Mouse (Mus musculus) limb, embryonic 15.5 days (tissue): ENCODE measurements at regions not wholly inside any gene's neighbourhood (a gene's known extent, or its start where the extent isn't known, plus 50 kb on each side); places are given as distances from the start of the nearest gene placed in this dataset.

Experiments used
- ATAC-seq: fragments of 200-750 bp; cut with Nextera tagmentation; 2 replicates; pipeline ENCODE4 v1.8.0; 2017; ENCODE audit warnings: low read depth, moderate TSS enrichment; ENCODE audit not compliant: insufficient number of reproducible peaks, low FRiP score, low TSS enrichment
- H3K27ac ChIP-seq: fragments of 300-500 bp; sonication (generic); 2 replicates; pipeline ENCODE4 v1.5.1; 2015; ENCODE audit warnings: moderate library complexity, mild to moderate bottlenecking, inconsistent platforms
- H3K27me3 ChIP-seq: fragments of 300-500 bp; sonication (generic); 2 replicates; pipeline ENCODE4 v1.6.1; 2015; ENCODE audit warnings: inconsistent platforms
- H3K36me3 ChIP-seq: fragments of 300-500 bp; sonication (generic); 2 replicates; pipeline ENCODE4 v1.6.1; 2015; ENCODE audit warnings: inconsistent platforms
- H3K4me1 ChIP-seq: fragments of 300-500 bp; sonication (generic); 2 replicates; pipeline ENCODE4 v1.6.1; 2015; ENCODE audit warnings: inconsistent platforms
- H3K4me2 ChIP-seq: fragments of 300-500 bp; sonication (generic); 2 replicates; pipeline ENCODE4 v1.6.1; 2015; ENCODE audit warnings: mild to moderate bottlenecking, inconsistent platforms
- H3K4me3 ChIP-seq: fragments of 300-500 bp; sonication (generic); 2 replicates; pipeline ENCODE4 v1.5.1; 2015; ENCODE audit warnings: mild to moderate bottlenecking, inconsistent platforms
- H3K9ac ChIP-seq: fragments of 300-500 bp; sonication (generic); 2 replicates; pipeline ENCODE4 v1.6.1; 2015; ENCODE audit warnings: inconsistent platforms
- H3K9me3 ChIP-seq: fragments of 300-500 bp; sonication (generic); 2 replicates; pipeline ENCODE4 v1.6.1; 2016; ENCODE audit warnings: inconsistent platforms
- WGBS: fragments of 180-500 bp; shearing (Covaris S2); methylation state at CpG from one replicate; pipeline ENCODE4 v1.1.7; 2015; 5-methylcytosine and 5-hydroxymethylcytosine counted together

GRCm38 (mm10) chr10:17531021-17531420, 192.0 kb upstream of the Cited2 start:
- 56% methylated on average over 3 of the region's 3 CpGs for WGBS
- Histone ChIP-seq H3K4me3 (no peak overlapping the region), H3K4me1 (peaks cover 9% of the 10 kb centered on the region), H3K9ac (no peak overlapping the region), H3K27me3 (no peaks in the 10 kb centered on the region), H3K4me2 (no peak overlapping the region), H3K27ac (no peak overlapping the region), H3K36me3 (no peaks in the 10 kb centered on the region), H3K9me3 (no peaks in the 10 kb centered on the region)
- no peak for ATAC-seq

GRCm38 (mm10) chr10:17538944-17539533, 184.0 kb upstream of the Cited2 start:
- 90% methylated on average over 6 of the region's 6 CpGs for WGBS
- no peak overlapping the region for H3K9ac ChIP-seq
- no peak overlapping the region for H3K4me2 ChIP-seq
- no peak overlapping the region for H3K27ac ChIP-seq
- no peaks in the 10 kb centered on the region for H3K36me3 ChIP-seq
- ATAC-seq, result no peak
- no peaks in the 10 kb centered on the region for H3K9me3 ChIP-seq
- no peaks in the 10 kb centered on the region for H3K27me3 ChIP-seq
- peaks cover 14% of the 10 kb centered on the region; the same call in 1 of the 2 replicates for H3K4me1 ChIP-seq
- no peak overlapping the region for H3K4me3 ChIP-seq

GRCm38 (mm10) chr10:17540404-17541375, 182.3 kb upstream of the Cited2 start:
- no peaks in the 10 kb centered on the region for H3K9me3 ChIP-seq
- no peak overlapping the region for H3K4me2 ChIP-seq
- H3K4me3 ChIP-seq, result no peak overlapping the region
- 0 out of 2 replicates have a peak overlapping the region, but pooled peaks have one; percentile 18 for H3K27ac ChIP-seq
- H3K4me1 ChIP-seq, result peaks cover 14% of the 10 kb centered on the region; the same call in 1 of the 2 replicates
- H3K36me3 ChIP-seq, result no peaks in the 10 kb centered on the region
- no peak overlapping the region for H3K9ac ChIP-seq
- no peaks in the 10 kb centered on the region for H3K27me3 ChIP-seq
- 49% methylated on average over 6 of the region's 6 CpGs for WGBS
- ATAC-seq, result no peak

- no peak overlapping the region for H3K4me3 ChIP-seq
- H3K9me3 ChIP-seq, result no peaks in the 10 kb centered on the region
- H3K4me2 ChIP-seq, result no peak overlapping the region
- no peak overlapping the region for H3K9ac ChIP-seq
- no peak overlapping the region for H3K27ac ChIP-seq
- H3K27me3 ChIP-seq, result no peaks in the 10 kb centered on the region
- ATAC-seq, result no peak
- WGBS, result 61% methylated on average over 8 of the region's 8 CpGs
- H3K4me1 ChIP-seq, result peaks cover 14% of the 10 kb centered on the region; the same call in 1 of the 2 replicates
- H3K36me3 ChIP-seq, result no peaks in the 10 kb centered on the region
These were observed 180.7 kb upstream of the Cited2 start for GRCm38 (mm10) chr10:17542104-17542846.

GRCm38 (mm10) chr10:17542847-17543421, 180.1 kb upstream of the Cited2 start:
- ATAC-seq, result no peak
- H3K9ac ChIP-seq, result no peak overlapping the region
- no peaks in the 10 kb centered on the region for H3K36me3 ChIP-seq
- no peak overlapping the region for H3K4me2 ChIP-seq
- WGBS, result 76% methylated on average over 5 of the region's 5 CpGs
- H3K27me3 ChIP-seq, result no peaks in the 10 kb centered on the region
- H3K4me1 ChIP-seq, result peaks cover 14% of the 10 kb centered on the region; the same call in 1 of the 2 replicates
- H3K9me3 ChIP-seq, result no peaks in the 10 kb centered on the region
- H3K27ac ChIP-seq, result no peak overlapping the region
- H3K4me3 ChIP-seq, result no peak overlapping the region

- no peaks in the 10 kb centered on the region for H3K9me3 ChIP-seq
These were observed 177.7 kb upstream of the Cited2 start for GRCm38 (mm10) chr10:17545291-17545690.

GRCm38 (mm10) chr10:17547986-17548385, 175.0 kb upstream of the Cited2 start:
- Histone ChIP-seq H3K9me3 (no peaks in the 10 kb centered on the region), H3K4me2 (no peak overlapping the region), H3K27ac (no peak overlapping the region), H3K9ac (no peak overlapping the region), H3K4me1 (no peaks in the 10 kb centered on the region), H3K36me3 (no peaks in the 10 kb centered on the region), H3K4me3 (no peak overlapping the region), H3K27me3 (no peaks in the 10 kb centered on the region)
- ATAC-seq, result no peak
- WGBS, result 91% methylated on average over 3 of the region's 3 CpGs

More at GRCm38 (mm10) chr10:17545291-17545690, 177.7 kb upstream of the Cited2 start:
- Histone ChIP-seq H3K4me3 (no peak overlapping the region), H3K36me3 (no peaks in the 10 kb centered on the region), H3K27me3 (no peaks in the 10 kb centered on the region), H3K4me2 (no peak overlapping the region), H3K27ac (no peak overlapping the region), H3K4me1 (peaks cover 14% of the 10 kb centered on the region; the same call in 1 of the 2 replicates), H3K9ac (no peak overlapping the region)
- ATAC-seq, result no peak

GRCm38 (mm10) chr10:17548629-17549580, 174.1 kb upstream of the Cited2 start:
- no peak for ATAC-seq
- Histone ChIP-seq H3K27me3 (no peaks in the 10 kb centered on the region), H3K27ac (no peak overlapping the region), H3K9ac (no peak overlapping the region), H3K36me3 (no peaks in the 10 kb centered on the region), H3K4me2 (no peak overlapping the region), H3K4me1 (no peaks in the 10 kb centered on the region), H3K9me3 (no peaks in the 10 kb centered on the region), H3K4me3 (no peak overlapping the region)
- WGBS, result 84% methylated on average over 14 of the region's 14 CpGs

GRCm38 (mm10) chr10:17549711-17550637, 173.0 kb upstream of the Cited2 start:
- WGBS, result 80% methylated on average over 6 of the region's 6 CpGs
- no peaks in the 10 kb centered on the region for H3K36me3 ChIP-seq
- H3K27ac ChIP-seq, result no peak overlapping the region
- H3K4me1 ChIP-seq, result no peaks in the 10 kb centered on the region
- H3K9ac ChIP-seq, result no peak overlapping the region
- H3K27me3 ChIP-seq, result no peaks in the 10 kb centered on the region
- ATAC-seq, result no peak
- H3K4me2 ChIP-seq, result no peak overlapping the region
- H3K9me3 ChIP-seq, result no peaks in the 10 kb centered on the region
- no peak overlapping the region for H3K4me3 ChIP-seq

GRCm38 (mm10) chr10:17550638-17551013, 172.4 kb upstream of the Cited2 start:
- no peaks in the 10 kb centered on the region for H3K27me3 ChIP-seq
- no peaks in the 10 kb centered on the region for H3K36me3 ChIP-seq
- 90% methylated on average over 6 of the region's 6 CpGs for WGBS
- H3K4me2 ChIP-seq, result no peak overlapping the region
- no peaks in the 10 kb centered on the region for H3K9me3 ChIP-seq
- no peak overlapping the region for H3K9ac ChIP-seq
- H3K4me1 ChIP-seq, result no peaks in the 10 kb centered on the region
- ATAC-seq, result no peak
- no peak overlapping the region for H3K4me3 ChIP-seq
- no peak overlapping the region for H3K27ac ChIP-seq
